Mouse (Mus musculus) adrenal gland, adult 18-20 months (tissue): ENCODE measurements at regions not wholly inside any gene's neighbourhood (a gene's known extent, or its start where the extent isn't known, plus 50 kb on each side); places are given as distances from the start of the nearest gene placed in this dataset.

Source experiments
- DNase-seq, 2 experiments: peaks; one replicate each; pipeline ENCODE4 v3.0.0; 2021 to 2022; ENCODE audit warnings: low spot score in 2 of 2

DNA sequence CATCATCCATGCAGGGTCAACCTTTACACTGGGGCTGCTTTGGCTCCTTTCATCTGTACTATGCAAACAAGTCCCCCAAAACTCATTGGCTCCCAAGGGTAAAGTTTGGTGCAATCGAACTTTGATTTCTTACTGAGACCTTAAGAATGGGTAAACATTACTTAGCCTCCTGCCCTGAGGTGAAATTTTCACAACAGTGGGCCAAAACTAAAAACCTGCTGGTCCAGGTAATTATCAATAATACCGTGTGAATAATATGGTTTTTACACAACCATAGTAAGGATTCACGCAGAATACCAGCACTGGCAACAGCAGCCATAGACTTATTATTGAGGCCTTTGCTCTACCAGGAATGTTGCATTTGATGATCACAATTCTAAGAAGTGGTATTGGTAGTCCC lies 131.6 kb upstream of the Smarca2 start:
- DNase-seq: no peak

DNA sequence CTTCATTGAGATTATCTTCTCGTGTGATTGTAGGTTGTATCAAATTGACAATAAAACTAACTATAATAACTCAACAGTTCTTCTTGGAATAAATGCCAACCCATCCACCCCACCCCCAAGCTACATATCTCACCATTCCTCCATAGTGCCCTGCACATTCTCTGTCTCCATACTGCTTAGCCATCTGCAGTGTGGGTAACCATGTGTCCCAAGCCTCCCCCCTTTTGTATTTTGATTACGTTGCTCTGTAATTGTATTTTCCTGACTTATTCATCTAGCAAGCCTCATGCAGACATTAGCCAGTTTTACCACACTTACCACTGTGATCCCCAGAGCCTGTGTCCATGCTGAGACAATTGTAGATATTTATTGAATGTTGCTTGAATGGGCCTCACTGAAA lies 129.7 kb upstream of the Smarca2 start:
- DNase-seq: no peak

DNA sequence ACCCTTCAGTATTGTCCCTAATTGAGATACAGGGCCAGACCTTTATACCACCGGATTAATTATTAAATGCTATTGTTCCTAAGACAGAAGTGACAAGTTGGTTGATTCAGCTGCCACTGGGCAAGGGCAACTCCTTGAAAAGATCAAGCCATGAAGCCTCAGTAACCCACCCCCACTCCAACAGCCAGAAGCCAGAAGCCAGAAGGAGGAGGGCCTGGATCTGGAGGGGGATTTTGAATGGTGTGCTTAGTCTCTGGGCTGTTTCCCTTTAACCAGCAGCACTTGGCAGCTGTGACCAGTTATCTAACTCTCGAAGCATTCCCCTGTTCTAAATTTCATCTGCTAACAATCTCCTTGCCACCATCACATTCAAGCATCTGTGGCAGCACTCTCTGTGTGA lies 129.1 kb upstream of the Smarca2 start:
- DNase-seq: no peak

DNA sequence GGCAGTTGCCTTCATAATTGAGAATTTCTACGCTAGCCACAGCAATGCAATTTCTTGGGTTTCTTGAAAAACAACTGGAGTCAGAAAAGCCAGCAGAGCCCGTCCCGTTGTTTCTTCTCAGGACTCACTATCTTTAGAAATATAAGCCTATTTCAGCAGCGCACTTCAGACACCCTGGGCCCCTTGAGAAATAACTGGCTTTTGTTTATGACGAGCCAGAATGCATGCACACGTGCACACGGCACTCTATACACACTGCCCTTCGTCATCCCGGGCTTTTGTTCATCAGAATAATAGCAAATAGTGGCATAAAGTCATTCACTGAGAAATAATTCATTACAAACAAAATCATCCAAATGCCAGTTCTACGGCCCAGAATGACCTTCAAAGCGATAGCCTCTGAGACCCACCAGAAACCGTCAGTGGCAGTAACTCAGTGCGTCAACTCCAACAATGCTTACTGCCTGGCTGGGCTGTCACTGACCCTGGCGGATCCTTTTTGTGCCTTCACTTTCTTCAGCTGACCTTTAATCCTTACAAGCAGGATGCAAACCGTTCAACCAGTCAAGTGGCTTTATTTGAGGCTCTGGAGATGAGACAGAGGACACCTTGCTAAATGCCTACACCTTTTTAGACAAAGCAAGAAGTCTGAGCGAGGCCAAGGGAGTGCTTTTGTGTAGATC lies 126.7 kb upstream of the Smarca2 start:
- no peak for DNase-seq

DNA sequence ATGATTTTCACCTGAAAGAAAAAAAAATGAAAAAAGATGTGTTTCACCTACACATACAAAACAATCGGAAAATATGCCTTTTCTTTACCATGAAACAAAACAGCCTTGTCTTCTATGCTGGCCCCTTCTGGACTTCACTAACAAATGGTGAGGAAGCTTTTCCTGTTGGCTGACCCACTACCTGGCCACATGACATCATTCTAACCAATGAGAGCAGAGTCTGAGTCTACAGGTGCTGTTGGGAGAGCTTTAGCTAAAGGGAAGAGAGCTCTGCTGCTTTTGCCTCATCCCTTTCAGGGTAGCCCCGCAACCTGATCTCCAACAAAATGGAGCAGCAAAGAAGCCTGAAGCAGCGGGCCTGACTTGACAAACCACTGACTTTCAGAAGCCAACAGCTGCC lies 120.5 kb upstream of the Smarca2 start:
- DNase-seq: no peak

DNA sequence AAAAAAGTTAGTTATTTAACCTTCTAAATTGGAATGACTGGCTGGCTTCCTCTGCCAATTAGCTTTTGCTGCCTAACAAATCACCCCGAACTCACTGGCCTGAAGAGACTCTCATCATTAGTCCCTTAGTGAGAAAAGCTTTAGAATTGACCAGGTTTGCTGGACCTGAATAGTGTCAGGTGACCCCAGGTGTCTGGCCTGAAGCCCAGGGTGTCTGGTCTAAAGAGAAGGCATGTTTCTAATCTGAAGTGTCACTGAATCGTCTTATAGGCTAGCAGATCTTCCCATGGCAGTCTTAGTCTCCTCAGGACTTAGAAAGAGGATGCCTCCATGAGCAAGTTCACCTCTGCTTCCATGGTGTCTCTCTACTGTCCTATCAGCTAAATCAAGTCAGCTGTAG lies 112.0 kb upstream of the Smarca2 start:
- DNase-seq: no peak

DNA sequence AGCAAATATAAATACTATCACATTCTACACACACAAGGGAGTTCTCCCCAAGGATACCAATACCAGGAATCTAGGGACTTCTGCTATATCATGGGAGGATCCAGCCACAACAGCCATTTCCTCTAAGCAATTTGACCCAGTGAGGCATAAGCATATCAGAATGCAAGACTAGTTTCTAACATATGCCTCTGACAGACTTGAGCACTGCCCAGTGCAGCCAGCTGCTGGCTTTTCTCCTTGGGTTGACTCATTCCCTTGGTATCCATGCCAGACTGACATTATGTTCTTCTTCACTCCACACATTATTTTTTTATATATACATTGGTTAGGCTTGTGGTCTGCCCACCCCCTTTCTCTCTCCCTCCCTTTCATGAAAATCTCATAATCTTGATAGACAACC lies 103.8 kb upstream of the Smarca2 start:
- no peak for DNase-seq

DNA sequence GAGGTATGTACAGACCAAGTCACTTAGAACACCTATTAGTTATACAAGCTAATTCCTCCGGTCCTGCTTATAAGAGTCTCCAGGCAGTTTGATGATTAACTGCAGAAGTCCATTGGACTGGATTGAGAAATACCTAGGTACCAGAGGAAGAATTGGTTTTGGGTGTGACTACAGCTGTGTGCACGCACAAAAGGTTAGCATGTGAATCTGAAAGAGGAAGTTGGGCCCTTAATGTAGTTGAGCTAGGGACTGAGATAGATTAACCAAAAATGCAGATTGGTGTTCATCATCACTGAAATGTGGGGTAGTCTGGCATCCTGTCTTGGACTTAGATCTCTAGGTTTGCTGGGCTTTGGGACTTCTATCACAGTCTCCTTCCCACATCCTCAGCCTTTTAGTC lies 100.8 kb upstream of the Smarca2 start:
- no peak for DNase-seq

DNA sequence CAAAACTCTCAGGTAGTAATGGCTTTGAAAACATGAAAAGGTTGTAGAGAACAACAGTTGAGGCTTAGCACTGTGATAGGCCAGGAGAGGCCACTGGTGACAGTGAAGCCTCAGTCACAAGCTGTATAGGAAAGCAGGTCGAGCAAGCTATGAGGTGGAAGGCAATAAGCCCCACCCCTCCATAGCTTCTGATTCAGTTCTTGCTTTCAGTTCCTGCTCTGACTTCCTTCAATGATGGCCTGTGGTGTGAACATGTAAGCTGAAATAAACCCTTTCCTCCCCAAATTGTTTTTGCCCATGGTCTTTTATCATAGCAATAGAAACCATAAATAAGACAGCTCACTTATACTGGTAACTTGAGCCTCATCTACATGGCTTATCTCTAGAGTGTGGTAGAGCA lies 98.0 kb upstream of the Smarca2 start:
- DNase-seq: no peak

DNA sequence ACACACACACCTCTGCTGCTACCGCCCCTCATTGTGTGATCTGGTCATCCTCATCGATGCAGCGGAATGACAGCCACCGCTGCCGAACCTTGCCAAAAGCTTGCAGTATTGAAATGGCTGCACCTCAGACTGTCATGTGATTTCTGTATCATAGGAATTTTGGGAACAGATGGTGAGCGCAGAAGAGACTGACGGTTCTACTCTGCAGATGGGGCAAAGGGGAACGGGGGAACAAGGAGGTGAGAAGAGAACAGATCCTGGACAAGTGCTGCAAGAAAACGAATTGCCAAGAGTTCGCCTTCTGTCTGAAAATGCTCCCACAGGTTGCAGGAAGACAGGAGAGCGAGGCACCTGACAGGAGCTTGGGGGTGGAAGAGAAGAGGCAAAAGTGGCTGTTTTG lies 96.9 kb upstream of the Smarca2 start:
- no peak for DNase-seq

DNA sequence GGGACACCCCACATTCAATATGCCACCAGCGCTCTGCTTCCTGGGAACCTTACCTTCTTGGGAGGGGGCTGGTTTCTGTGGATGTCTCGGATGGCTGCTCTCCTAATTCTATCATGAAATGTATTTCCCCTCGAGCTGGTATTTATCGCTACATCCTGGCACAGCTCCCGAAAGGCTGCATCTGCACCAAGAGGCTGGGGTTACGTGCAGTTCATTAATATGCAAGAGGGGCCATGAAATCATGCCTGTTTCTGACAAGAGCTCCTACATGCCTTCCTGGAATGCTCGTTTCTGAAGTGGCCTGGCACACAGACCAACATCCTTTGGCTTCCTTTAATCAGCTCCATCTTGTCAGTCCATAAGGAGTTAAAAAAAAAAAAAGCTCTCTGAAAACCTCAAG lies 96.2 kb upstream of the Smarca2 start:
- no peak for DNase-seq

DNA sequence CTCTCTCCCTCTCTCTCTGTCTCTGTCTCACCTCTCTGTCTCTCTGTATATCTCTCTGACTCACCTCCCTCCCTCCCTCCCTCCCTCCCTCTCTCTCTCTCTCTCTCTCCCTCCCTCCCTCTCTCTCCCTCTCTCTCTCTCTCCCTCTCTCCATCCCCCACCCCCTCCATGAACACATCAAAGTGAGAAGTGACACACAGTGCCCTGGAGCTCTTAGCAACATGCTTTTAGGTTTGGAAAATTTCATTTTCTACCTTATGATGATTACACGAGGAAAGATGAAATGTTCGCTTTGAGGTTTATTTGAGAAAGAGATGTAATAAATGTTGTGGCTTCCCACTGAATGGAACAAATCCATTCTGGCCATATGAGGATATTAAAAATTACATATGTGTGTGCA lies 95.6 kb upstream of the Smarca2 start:
- DNase-seq: no peak

DNA sequence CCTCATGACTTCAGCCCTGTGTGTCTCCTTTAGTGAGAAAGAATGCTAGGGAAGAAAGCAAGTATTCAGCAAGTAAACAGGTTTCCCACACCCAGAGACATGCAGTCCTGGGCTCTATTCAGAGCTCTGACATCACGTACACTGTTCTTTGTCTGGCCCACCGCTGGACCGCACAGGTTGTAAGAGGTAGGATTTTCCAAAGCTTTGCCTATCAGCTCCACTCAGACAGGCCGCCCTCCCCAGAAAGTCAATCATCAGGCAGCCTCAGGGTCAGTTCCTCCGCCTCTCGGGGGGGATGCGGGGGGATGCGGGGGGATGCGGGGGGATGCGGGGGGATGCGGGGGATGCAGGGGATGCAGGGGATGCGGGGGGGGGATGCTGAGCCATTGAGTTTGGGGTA lies 94.7 kb upstream of the Smarca2 start:
- DNase-seq: no peak

DNA sequence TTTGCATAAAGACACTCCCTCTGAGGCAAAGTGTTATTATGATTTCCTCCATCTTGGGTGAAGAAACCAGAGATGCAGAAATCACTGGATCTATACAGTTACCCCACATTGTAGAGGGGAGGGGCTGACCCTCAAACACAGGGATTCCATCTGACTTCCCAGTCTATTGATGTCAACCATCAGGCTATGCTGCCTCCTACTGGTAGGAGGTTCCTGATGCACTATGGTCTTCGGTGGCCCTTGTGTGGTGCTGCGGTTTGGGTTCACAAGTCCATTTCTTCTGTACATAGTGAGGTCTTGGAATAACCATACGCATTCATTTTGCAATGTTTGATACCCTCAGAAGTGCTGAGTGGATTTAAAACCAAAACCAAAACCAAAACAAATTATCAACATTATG lies 94.0 kb upstream of the Smarca2 start:
- no peak for DNase-seq

DNA sequence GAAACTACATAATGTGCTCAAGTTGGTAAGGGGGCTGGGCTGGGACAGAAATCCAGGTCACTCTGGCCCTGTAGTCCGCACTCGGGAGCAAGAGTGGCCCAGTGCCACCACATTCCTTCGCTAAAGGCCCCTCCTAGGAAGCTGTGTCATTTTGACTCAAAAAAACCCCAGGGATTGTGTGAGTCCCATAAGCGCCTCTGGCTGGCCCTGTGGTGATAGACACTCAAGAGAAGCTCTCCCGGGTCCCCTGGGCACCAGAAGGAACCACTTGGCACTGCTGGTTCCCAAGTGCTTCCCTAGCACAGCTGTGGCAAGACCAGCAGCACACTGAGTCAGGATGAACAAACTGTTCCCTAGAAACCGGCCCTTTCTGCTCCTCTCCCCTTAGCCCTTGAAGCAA lies 93.1 kb upstream of the Smarca2 start:
- DNase-seq: no peak

DNA sequence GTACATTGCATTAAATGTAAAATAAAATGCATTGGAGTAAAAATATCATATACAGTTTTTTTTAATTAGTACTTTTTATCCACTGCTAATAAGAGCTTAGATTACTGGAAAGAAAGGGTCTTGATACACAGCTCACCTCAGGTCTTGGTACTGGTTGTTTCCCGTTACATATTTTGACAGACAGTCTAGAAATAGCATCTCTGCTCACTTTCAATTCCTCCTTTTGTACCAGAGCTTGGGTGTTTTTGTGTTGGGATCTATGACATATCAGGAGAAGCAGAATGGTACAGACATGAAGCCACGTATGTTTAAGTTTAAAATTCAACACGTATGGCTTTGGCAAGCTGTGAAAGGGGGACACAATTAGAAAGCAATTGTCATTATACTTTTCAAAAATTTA lies 80.3 kb upstream of the Smarca2 start:
- DNase-seq: no peak

DNA sequence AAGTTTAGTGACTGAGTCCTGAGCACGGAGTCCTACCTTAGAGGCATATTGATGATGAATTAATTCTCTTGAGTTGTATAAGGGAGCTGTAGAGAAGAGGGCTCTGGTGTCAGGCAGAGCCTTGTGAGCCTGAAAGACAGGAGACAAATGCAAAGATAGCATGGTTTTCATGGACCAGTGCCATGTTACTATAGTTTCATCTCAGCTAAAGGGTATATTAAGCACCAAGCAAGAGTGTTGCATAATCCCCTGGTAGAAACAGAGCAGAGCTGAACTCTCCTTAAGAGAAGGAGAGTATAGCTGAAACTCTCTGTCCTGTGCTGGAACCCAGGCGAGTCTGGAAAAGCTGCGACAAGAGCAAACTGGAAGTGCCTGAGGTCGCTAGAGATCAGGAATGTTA lies 73.5 kb upstream of the Smarca2 start:
- DNase-seq: no peak

DNA sequence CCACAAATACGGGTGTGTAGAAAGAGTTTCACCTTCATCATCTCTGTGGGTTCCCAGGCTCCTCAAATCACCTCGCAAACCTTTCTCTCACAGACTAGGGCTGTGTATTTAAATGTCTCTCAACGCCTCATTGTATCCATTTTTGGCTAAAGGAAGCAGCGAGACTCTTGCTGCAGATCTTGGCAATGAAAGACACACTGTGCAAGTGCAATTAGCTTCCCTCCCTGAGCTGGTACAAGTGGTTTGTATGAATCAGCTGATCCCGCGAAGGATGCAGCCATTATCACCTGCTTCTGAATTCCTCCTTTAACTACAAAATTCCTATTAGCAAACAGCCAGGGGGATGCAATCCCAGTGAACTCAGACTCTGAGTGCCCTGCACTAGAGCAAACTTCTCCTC lies 72.3 kb upstream of the Smarca2 start:
- no peak for DNase-seq

DNA sequence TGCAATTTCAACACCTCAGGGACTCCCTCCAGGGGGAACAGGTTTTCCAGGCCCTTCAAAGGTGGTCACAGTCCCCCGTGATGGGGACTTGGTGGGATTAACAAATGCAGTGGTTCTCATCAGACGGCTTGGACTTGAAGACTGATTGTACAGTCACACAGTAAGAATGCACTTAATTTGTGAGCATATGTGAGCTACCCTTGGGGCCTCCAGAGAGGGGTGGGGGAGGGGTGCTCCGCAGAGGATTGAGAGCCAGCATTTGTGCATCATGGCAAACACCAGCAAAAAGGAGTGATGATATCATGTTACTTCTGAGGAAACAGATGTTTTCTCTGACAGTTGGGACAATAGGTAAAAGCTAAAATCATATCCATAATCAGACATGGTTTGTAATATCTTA lies 59.2 kb upstream of the Smarca2 start:
- DNase-seq: no peak

DNA sequence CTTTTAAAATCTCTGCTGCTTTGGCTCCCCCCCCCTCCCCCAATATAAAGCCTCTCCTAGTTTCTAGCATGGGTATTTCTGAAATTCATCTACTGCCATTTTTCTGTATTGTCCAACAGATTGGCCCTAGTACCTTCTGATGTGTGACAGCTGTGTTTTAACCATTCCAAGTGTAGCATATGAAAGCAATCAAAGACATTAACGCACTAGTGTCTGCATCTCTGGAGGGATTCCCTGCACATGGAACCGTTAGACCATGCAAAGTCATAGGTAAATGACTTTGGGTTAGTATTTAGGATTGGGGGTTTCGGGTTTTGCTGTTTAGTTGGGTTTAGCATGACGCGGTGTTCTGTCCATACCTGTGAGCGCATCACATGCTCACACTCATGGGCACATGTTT lies 57.3 kb upstream of the Smarca2 start:
- no peak for DNase-seq

DNA sequence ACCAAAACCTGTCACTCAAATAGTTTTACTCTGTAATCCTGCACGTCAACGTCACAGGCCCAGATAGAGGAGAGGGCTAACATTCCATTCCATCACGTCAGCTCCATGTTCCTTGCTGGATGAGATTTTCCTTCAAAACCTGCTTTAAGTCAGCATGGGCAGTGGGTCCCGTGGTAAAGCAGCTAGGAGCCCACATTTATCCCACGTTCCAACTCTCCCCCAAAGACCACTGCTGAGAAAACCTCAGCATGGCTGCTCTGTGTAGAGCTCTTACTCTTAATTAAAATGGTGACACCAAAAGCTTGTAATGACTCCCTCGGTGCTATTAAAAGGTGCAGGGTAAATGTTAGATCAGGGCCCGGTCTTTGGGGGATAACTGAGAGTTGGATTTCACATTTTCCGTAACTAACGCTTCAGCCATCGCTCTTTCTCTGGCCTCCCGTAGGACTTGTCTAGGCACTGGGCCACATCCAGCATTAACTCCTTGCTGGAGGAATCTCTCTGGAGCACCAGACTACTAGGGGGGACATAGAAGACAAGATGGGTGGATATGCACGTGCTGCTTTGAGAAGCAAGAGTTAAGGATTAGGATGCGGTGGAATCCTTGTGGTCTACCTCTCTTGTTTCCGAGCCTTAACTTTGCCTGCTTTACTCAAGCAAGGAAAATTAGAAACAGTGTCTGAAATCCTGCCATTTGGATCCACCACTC lies 56.1 kb upstream of the Smarca2 start:
- DNase-seq: no peak

DNA sequence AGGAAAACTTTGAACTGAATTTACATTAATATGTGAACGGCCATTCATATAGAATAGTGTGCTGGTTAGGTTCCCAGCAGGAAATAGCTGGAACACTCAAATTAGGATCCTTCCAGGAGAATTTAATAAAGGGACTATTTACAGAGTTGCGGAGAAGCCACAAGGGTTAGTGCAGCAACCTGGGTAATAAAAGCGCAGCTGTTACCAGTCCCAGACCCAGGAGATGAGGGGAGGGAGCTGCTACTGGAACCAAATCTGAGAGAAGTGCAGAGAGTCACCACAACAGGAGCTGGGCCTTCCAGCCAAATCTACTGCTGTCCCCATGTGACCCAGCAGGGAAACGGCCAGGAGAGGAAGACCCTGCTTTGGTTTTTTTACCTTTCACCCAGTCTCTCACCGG lies 54.6 kb upstream of the Smarca2 start:
- no peak for DNase-seq
